Mouse (Mus musculus): Measurements from ENCODE around the gene Celsr1.

The Celsr1 gene

GRCm38 (mm10) chr15:86034781-86035360 is 1.3 kb upstream of the Celsr1 start:
- no peak for DNase-seq (ENCODE audit: low spot score in 2 of 2)

GRCm38 (mm10) chr15:86034021-86034523 is 495 bp upstream of the Celsr1 start:
- DNase-seq (ENCODE audit: low spot score in 2 of 2): no peak

GRCm38 (mm10) chr15:86032811-86033190 is 776 bp downstream of the Celsr1 start:
- no peak for DNase-seq (ENCODE audit: low spot score in 2 of 2)

- DNase-seq (ENCODE audit: low spot score in 2 of 2): no peak
Observed at GRCm38 (mm10) chr15:86029981-86030380, 3.6 kb downstream of the Celsr1 start.

- DNase-seq (ENCODE audit: low spot score in 2 of 2): no peak
Observed at GRCm38 (mm10) chr15:86027871-86028270, 5.7 kb downstream of the Celsr1 start.

GRCm38 (mm10) chr15:86021971-86022370 is 11.6 kb downstream of the Celsr1 start:
- no peak for DNase-seq (ENCODE audit: low spot score in 2 of 2)

GRCm38 (mm10) chr15:86021301-86021700 is 12.3 kb downstream of the Celsr1 start:
- DNase-seq (ENCODE audit: low spot score in 2 of 2): no peak

- DNase-seq (ENCODE audit: low spot score in 2 of 2): peak in 1 of 2 experiments; percentile 22
Observed at GRCm38 (mm10) chr15:86020008-86020407, 13.6 kb downstream of the Celsr1 start.

- DNase-seq (ENCODE audit: low spot score in 2 of 2): no peak
Observed at GRCm38 (mm10) chr15:86018753-86019512, 14.6 kb downstream of the Celsr1 start.

- DNase-seq (ENCODE audit: low spot score in 2 of 2): no peak
Observed at GRCm38 (mm10) chr15:86017336-86017735, 16.2 kb downstream of the Celsr1 start.

- no peak for DNase-seq (ENCODE audit: low spot score in 2 of 2)
Observed at GRCm38 (mm10) chr15:86015860-86016541, 17.6 kb downstream of the Celsr1 start.

GRCm38 (mm10) chr15:86015026-86015425 is 18.6 kb downstream of the Celsr1 start:
- DNase-seq (ENCODE audit: low spot score in 2 of 2): no peak

- no peak for DNase-seq (ENCODE audit: low spot score in 2 of 2)
Observed at GRCm38 (mm10) chr15:86013656-86014055, 19.9 kb downstream of the Celsr1 start.

- DNase-seq (ENCODE audit: low spot score in 2 of 2): no peak
Observed at GRCm38 (mm10) chr15:86013130-86013529, 20.4 kb downstream of the Celsr1 start.

- DNase-seq (ENCODE audit: low spot score in 2 of 2): peak in 1 of 2 experiments; percentile 16
Observed at GRCm38 (mm10) chr15:86007690-86008121, 25.9 kb downstream of the Celsr1 start.

GRCm38 (mm10) chr15:86005691-86006525 is 27.7 kb downstream of the Celsr1 start:
- peak; percentile 46 to 57 for DNase-seq (ENCODE audit: low spot score in 2 of 2)

- no peak for DNase-seq (ENCODE audit: low spot score in 2 of 2)
Observed at GRCm38 (mm10) chr15:86004048-86004447, 29.5 kb downstream of the Celsr1 start.

GRCm38 (mm10) chr15:86000706-86001292 is 32.8 kb downstream of the Celsr1 start:
- peak in 1 of 2 experiments; percentile 13 for DNase-seq (ENCODE audit: low spot score in 2 of 2)

- no peak for DNase-seq (ENCODE audit: low spot score in 2 of 2)
Observed at GRCm38 (mm10) chr15:85998525-85999230, 34.9 kb downstream of the Celsr1 start.

- DNase-seq (ENCODE audit: low spot score in 2 of 2): no peak
Observed at GRCm38 (mm10) chr15:85996031-85996765, 37.4 kb downstream of the Celsr1 start.
